Mouse (Mus musculus): ENCODE data around the gene Daam1.

The Daam1 gene

DNA sequence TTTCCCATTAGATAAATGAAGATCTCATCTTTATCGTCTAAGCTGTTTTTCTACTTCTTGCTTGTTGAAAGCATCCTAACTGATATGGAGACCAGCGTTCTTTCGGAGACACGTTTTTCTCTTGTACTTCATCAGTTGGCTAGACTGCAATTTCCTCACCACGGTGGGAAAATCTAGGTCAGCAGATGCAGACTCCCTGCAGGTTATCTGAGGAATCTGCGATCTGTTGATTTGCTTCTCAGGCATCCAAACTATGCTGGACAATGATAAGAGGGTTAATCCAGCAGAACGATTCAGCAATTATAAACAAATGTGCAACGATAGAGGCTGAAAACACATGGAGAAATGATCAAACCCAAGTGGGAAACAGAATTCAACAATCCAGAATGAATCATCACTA is 208.6 kb downstream of the Daam1 start:
- DNase-seq (ENCODE audit: low spot score in 2 of 2), result no peak

DNA sequence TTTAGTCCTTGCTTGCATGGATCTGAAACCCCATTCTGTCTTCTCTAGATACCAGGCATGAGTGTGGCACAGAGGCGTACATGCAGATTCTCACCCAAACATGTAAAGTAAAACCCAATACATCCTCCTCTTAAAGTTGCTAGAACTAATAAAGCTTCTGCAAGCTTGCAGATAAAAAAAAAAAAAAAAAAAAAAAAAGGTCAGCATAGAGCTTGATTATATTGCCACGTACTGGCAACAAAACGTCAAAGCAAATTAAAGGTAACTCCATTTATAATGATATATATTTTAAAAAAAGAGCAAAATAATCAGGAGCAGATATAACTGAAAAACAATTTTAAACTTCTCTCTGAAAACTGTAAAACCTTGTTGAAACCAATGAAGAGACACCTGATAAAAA is 210.4 kb downstream of the Daam1 start:
- no peak for DNase-seq (ENCODE audit: low spot score in 2 of 2)
